Mouse (Mus musculus) liver, postnatal 0 days (tissue): ENCODE data around the gene Apold1. TPM values are rescaled to one million over a fixed set of nuclear protein-coding genes. Genes with fewer than 3 reads are reported as not detected.

Experiments used
- ATAC-seq: fragments of 200-750 bp; cut with Nextera tagmentation; 2 replicates; pipeline ENCODE4 v1.8.0; 2017; ENCODE audit warnings: mild to moderate bottlenecking, moderate library complexity
- DNase-seq: peaks from one replicate; pipeline ENCODE4 v3.0.0-alpha.2; 2016
- H3K27ac ChIP-seq: fragments of 300-500 bp; sonication (generic); 2 replicates; pipeline ENCODE4 v1.5.1; 2014; ENCODE audit warnings: antibody characterized with exemption, moderate library complexity, mild to moderate bottlenecking, low read depth
- H3K27me3 ChIP-seq: fragments of 300-500 bp; sonication (generic); 2 replicates; pipeline ENCODE4 v1.6.1; 2014; ENCODE audit warnings: low read length, control low read depth, mixed read lengths; ENCODE audit not compliant: insufficient read depth
- H3K36me3 ChIP-seq: fragments of 300-500 bp; sonication (generic); replicated peaks from 2 replicates; pipeline ENCODE4 v1.6.1; 2014; ENCODE audit warnings: mild to moderate bottlenecking, control low read depth, low read length, moderate library complexity, mixed read lengths; ENCODE audit not compliant: insufficient read depth
- H3K4me1 ChIP-seq: fragments of 300-500 bp; sonication (generic); 2 replicates; pipeline ENCODE4 v1.6.1; 2014; ENCODE audit warnings: antibody characterized with exemption, mild to moderate bottlenecking, control low read depth; ENCODE audit not compliant: insufficient read depth
- H3K4me2 ChIP-seq: fragments of 300-500 bp; sonication (generic); 2 replicates; pipeline ENCODE4 v1.6.1; 2014; ENCODE audit warnings: low read depth, mild to moderate bottlenecking, low read length, moderate library complexity, mixed read lengths
- H3K4me3 ChIP-seq: fragments of 300-500 bp; sonication (generic); 2 replicates; pipeline ENCODE4 v1.5.1; 2014; ENCODE audit warnings: low read depth, low read length
- H3K9ac ChIP-seq: fragments of 300-500 bp; sonication (generic); replicated peaks from 2 replicates; pipeline ENCODE4 v1.6.1; 2014; ENCODE audit warnings: mild to moderate bottlenecking, moderate library complexity
- H3K9me3 ChIP-seq: fragments of 300-500 bp; sonication (generic); 2 replicates; pipeline ENCODE4 v1.6.1; 2016; ENCODE audit warnings: mild to moderate bottlenecking, control low read depth, low read length, mixed read lengths
- CTCF ChIP-seq: sonication (generic); IDR thresholded peaks from 2 replicates; pipeline ENCODE4 v1.5.1; 2016; ENCODE audit warnings: antibody characterized with exemption, low read depth
- EP300 ChIP-seq: IDR thresholded peaks from 2 replicates; pipeline ENCODE4 v1.6.1; 2016; ENCODE audit warnings: antibody characterized with exemption, low read depth, mild to moderate bottlenecking
- WGBS: fragments of 180-500 bp; shearing (Covaris S2); extraction: QIAGEN DNeasy Blood & Tissue Kit; methylation state at CpG from one replicate; pipeline ENCODE4 v1.1.7; 2014; ENCODE audit not compliant: insufficient replicate concordance; 5-methylcytosine and 5-hydroxymethylcytosine counted together
- polyA plus RNA-seq: library from polyadenylated mRNA; unstranded; fragments of >200 nt; fragmentation: Nextera tagmentation; extraction: Ambion mirVana; gene quantifications from 2 replicates; pipeline ENCODE4 v1.2.1, GENCODE M21; 2015

Gene Apold1
- polyA plus RNA-seq, 1 experiment from 2014 or later: 2.5 TPM

GRCm38 (mm10) chr6:135019564-135019963 is 38.0 kb downstream of the Apold1 start:
- Histone ChIP-seq H3K36me3 (peaks cover 91% of the 10 kb centered on the region), H3K4me1 (no peaks in the 10 kb centered on the region), H3K27me3 (no peaks in the 10 kb centered on the region), H3K4me2 (no peak overlapping the region), H3K9me3 (no peaks in the 10 kb centered on the region), H3K4me3 (no peak overlapping the region), H3K9ac (no peak overlapping the region), H3K27ac (no peak overlapping the region)
- DNase-seq (no peak), ATAC-seq (no peak)
- WGBS: 85% methylated on average over 10 of the region's 10 CpGs
- TF ChIP-seq CTCF: no peak
- TF ChIP-seq EP300: no peak

- no peak for TF ChIP-seq EP300
- TF ChIP-seq CTCF: no peak
- ATAC-seq (no peak), DNase-seq (no peak)
- Histone ChIP-seq H3K9ac (no peak overlapping the region), H3K4me2 (no peak overlapping the region), H3K36me3 (peaks cover 72% of the 10 kb centered on the region), H3K9me3 (no peaks in the 10 kb centered on the region), H3K27ac (no peak overlapping the region), H3K4me1 (no peaks in the 10 kb centered on the region), H3K27me3 (no peaks in the 10 kb centered on the region), H3K4me3 (no peak overlapping the region)
- WGBS: 83% methylated on average over 3 of the region's 3 CpGs
These were observed 40.1 kb downstream of the Apold1 start for GRCm38 (mm10) chr6:135021633-135022032.

- H3K4me1 ChIP-seq: no peaks in the 10 kb centered on the region
- H3K36me3 ChIP-seq: peaks cover 55% of the 10 kb centered on the region
- no peak overlapping the region for H3K9ac ChIP-seq
- ATAC-seq: no peak
- no peak overlapping the region for H3K4me3 ChIP-seq
- DNase-seq: no peak
- no peak overlapping the region for H3K27ac ChIP-seq
- 84% methylated on average over 14 of the region's 14 CpGs for WGBS
- no peaks in the 10 kb centered on the region for H3K9me3 ChIP-seq
- H3K27me3 ChIP-seq: no peaks in the 10 kb centered on the region
- no peak for TF ChIP-seq EP300
- no peak for TF ChIP-seq CTCF
- H3K4me2 ChIP-seq: no peak overlapping the region
These were observed 41.9 kb downstream of the Apold1 start for GRCm38 (mm10) chr6:135023379-135023778.

GRCm38 (mm10) chr6:135024781-135025420 is 43.4 kb downstream of the Apold1 start:
- no peak for TF ChIP-seq EP300
- TF ChIP-seq CTCF: no peak
- no peak for ATAC-seq
- no peak overlapping the region for H3K27ac ChIP-seq

GRCm38 (mm10) chr6:135026232-135026631 is 44.7 kb downstream of the Apold1 start:
- DNase-seq: peak; percentile 24
- H3K4me2 ChIP-seq: no peak overlapping the region
- H3K27ac ChIP-seq: no peak overlapping the region
- 0 out of 2 replicates have a peak, but pooled peaks have one; percentile 41 for ATAC-seq
- H3K4me3 ChIP-seq: no peak overlapping the region
- no peak overlapping the region for H3K9ac ChIP-seq
- WGBS: 1% methylated on average over 3 of the region's 3 CpGs
- H3K4me1 ChIP-seq: no peaks in the 10 kb centered on the region
- H3K27me3 ChIP-seq: no peaks in the 10 kb centered on the region
- no peaks in the 10 kb centered on the region for H3K9me3 ChIP-seq
- TF ChIP-seq EP300 (no peak), CTCF (peak; percentile 75)
- H3K36me3 ChIP-seq: peaks cover 27% of the 10 kb centered on the region

More at GRCm38 (mm10) chr6:135024781-135025420, 43.4 kb downstream of the Apold1 start:
- Histone ChIP-seq H3K4me1 (no peaks in the 10 kb centered on the region), H3K9ac (no peak overlapping the region), H3K9me3 (no peaks in the 10 kb centered on the region), H3K27me3 (no peaks in the 10 kb centered on the region), H3K36me3 (peaks cover 40% of the 10 kb centered on the region), H3K4me2 (no peak overlapping the region), H3K4me3 (no peak overlapping the region)
- no peak for DNase-seq
- WGBS: 83% methylated on average over 1 of the region's 1 CpGs

GRCm38 (mm10) chr6:135026755-135027154 is 45.2 kb downstream of the Apold1 start:
- Histone ChIP-seq H3K27ac (no peak overlapping the region), H3K4me2 (no peak overlapping the region), H3K36me3 (peaks cover 22% of the 10 kb centered on the region), H3K4me1 (no peaks in the 10 kb centered on the region), H3K27me3 (no peaks in the 10 kb centered on the region), H3K4me3 (no peak overlapping the region), H3K9ac (no peak overlapping the region), H3K9me3 (no peaks in the 10 kb centered on the region)
- no peak for DNase-seq
- no peak for TF ChIP-seq EP300
- TF ChIP-seq CTCF: no peak
- no peak for ATAC-seq
- 73% methylated on average over 2 of the region's 2 CpGs for WGBS

- WGBS: 39% methylated on average over 4 of the region's 4 CpGs
- TF ChIP-seq EP300 (no peak), CTCF (no peak)
- no peaks in the 10 kb centered on the region for H3K9me3 ChIP-seq
- H3K27me3 ChIP-seq: no peaks in the 10 kb centered on the region
- H3K4me2 ChIP-seq: no peak overlapping the region
- no peak overlapping the region for H3K4me3 ChIP-seq
- H3K36me3 ChIP-seq: no peaks in the 10 kb centered on the region
- no peaks in the 10 kb centered on the region for H3K4me1 ChIP-seq
- ATAC-seq: peak; percentile 55; the same call in 1 of the 2 replicates
- no peak overlapping the region for H3K27ac ChIP-seq
- DNase-seq: no peak
- no peak overlapping the region for H3K9ac ChIP-seq
These were observed 47.7 kb downstream of the Apold1 start for GRCm38 (mm10) chr6:135029246-135029645.

Other genes with a start within 250 kb of the Apold1 start
- gene Dusp16, start 189.1 kb upstream of the Apold1 start, polyA plus RNA-seq: 4.5 and 5.3 TPM in 2 replicates
- gene Crebl2, start 151.6 kb upstream of the Apold1 start, polyA plus RNA-seq: 6.3 and 6.6 TPM in 2 replicates
- gene Gpr19, start 83.1 kb upstream of the Apold1 start, polyA plus RNA-seq: 4.6 and 4.8 TPM in 2 replicates
- gene Cdkn1b, start 61.3 kb upstream of the Apold1 start, polyA plus RNA-seq: 10.9 and 14.1 TPM in 2 replicates
- 32.5 and 34.8 TPM in 2 replicates for gene Ddx47, start 29.9 kb downstream of the Apold1 start, polyA plus RNA-seq
- gene Gprc5a, start 83.9 kb downstream of the Apold1 start, polyA plus RNA-seq: 0.21 and 0.32 TPM in 2 replicates
- gene Gprc5d, start 136.6 kb downstream of the Apold1 start, polyA plus RNA-seq: 0.11 and 0.13 TPM in 2 replicates
- gene Fam234b, start 216.3 kb downstream of the Apold1 start, polyA plus RNA-seq: 15.4 and 17.1 TPM in 2 replicates
- gene Hebp1, start 216.3 kb downstream of the Apold1 start, polyA plus RNA-seq: 94.2 and 108 TPM in 2 replicates